Comparison of ENCODE assay signal across 9 mouse cellular contexts in genomic region chr9:71128911-71129310, GRCm38 (mm10). TPM values are rescaled to one million over a fixed set of nuclear protein-coding genes. Genes with fewer than 3 reads are reported as not detected.
DNase-seq lines count a peak whose midpoint lies in the region; ATAC-seq lines count a peak whose summit lies in the region.
"Had no signal": no experiment of that assay in that cellular context is flagged by ENCODE, and none has a peak within 500 bp of the region (broad histone marks: within the 10 kb centered on the region; RNA-seq: fewer than 3 reads in every experiment).

No protein-coding gene starts in this region.

- H3K9ac ChIP-seq in heart, embryonic 12.5 days: no peak overlapping the region
- H3K9ac ChIP-seq: embryonic facial prominence, embryonic 12.5 days had no signal

- peaks cover 33% of the 10 kb centered on the region for H3K27me3 ChIP-seq in heart, embryonic 12.5 days (replicated peaks)
- H3K27me3 ChIP-seq: embryonic facial prominence, embryonic 12.5 days had no signal

- no peaks in the 10 kb centered on the region for H3K36me3 ChIP-seq in heart, embryonic 12.5 days
- H3K36me3 ChIP-seq: embryonic facial prominence, embryonic 12.5 days had no signal

- no peak overlapping the region for H3K27ac ChIP-seq in heart, embryonic 12.5 days (ENCODE audit: poor library complexity, severe bottlenecking)
- H3K27ac ChIP-seq: embryonic facial prominence, embryonic 12.5 days had no signal

- H3K4me2 ChIP-seq in heart, embryonic 12.5 days: no peak overlapping the region
- H3K4me2 ChIP-seq: embryonic facial prominence, embryonic 12.5 days had no signal

- no peaks in the 10 kb centered on the region for H3K4me1 ChIP-seq in heart, embryonic 12.5 days (replicated peaks)
- H3K4me1 ChIP-seq: embryonic facial prominence, embryonic 12.5 days had no signal

- intact Hi-C loops in left cerebral cortex, postnatal 14 days (cut with DNase I): loop anchor here (10.0 kb wide), 1 partner anchor 56 kb away; no protein-coding TSS in a partner anchor

- H3K4me3 ChIP-seq in heart, embryonic 12.5 days: no peak overlapping the region
- H3K4me3 ChIP-seq: embryonic facial prominence, embryonic 12.5 days had no signal

- H3K9me3 ChIP-seq in heart, embryonic 12.5 days (replicated peaks): no peaks in the 10 kb centered on the region
- H3K9me3 ChIP-seq: embryonic facial prominence, embryonic 12.5 days had no signal

- no peak for ATAC-seq in heart, embryonic 12.5 days (ENCODE audit: insufficient number of reproducible peaks, low FRiP score)
- peak; percentile 75 to 76 for ATAC-seq in hematopoietic stem cell, adult 5-6 weeks (replicated peaks in 1 of 2; ENCODE audit: insufficient read depth in 1 of 2, low FRiP score in 2 of 2, low TSS enrichment in 1 of 2, low read depth in 1 of 2, poor library complexity in 2 of 2, severe bottlenecking in 2 of 2)
- ATAC-seq in monocyte, adult 5-6 weeks (replicated peaks; ENCODE audit: insufficient number of reproducible peaks, low FRiP score, low TSS enrichment, poor library complexity, severe bottlenecking): peak; percentile 94

- WGBS in heart, embryonic 12.5 days: 56% methylated on average over 5 of the region's 5 CpGs

- DNase-seq in heart, adult 8-10 months (ENCODE audit: low spot score): peak; percentile 54
- peak; percentile 63 to 90 for DNase-seq in adrenal gland, adult (ENCODE audit: inconsistent age in 2 of 2, low spot score in 1 of 2)
- DNase-seq in embryo, embryonic 10.5 days (ENCODE audit: low spot score): peak; percentile 84
- peak; percentile 81 to 86 for DNase-seq in left cerebral cortex, postnatal 14 days (ENCODE audit: low spot score in 2 of 2)
- peak; percentile 47 for DNase-seq in thymus, postnatal 0 days (ENCODE audit: low spot score)

RNA-seq across cellular contexts. Expression of gene Aqp9, which starts 39.6 kb away (rescaled TPM):
- total RNA-seq in heart, adult 8-10 months (2022): 1 to 10 TPM in 1 of 4 experiments, not detected in 3; 1.5 TPM
- 0.18 TPM in 1 of 2 replicates, not detected in the other for polyA plus RNA-seq in heart, embryonic 12.5 days (2016; fragmentation: Nextera tagmentation; extraction: Ambion mirVana)
- total RNA-seq in hematopoietic stem cell, adult 5-6 weeks (2017): 24.3 and 25.1 TPM in 2 replicates
- total RNA-seq in left cerebral cortex, postnatal 14 days (2021): 1 to 10 TPM; 3.2 to 3.4 TPM
- total RNA-seq in monocyte, adult 5-6 weeks (2017): 13.4 to 39.6 TPM (median 30.9 TPM) in 3 replicates
- polyA plus RNA-seq in thymus, postnatal 0 days (2015; fragmentation: Nextera tagmentation; extraction: Ambion mirVana): 1.2 and 1.3 TPM in 2 replicates
- polyA plus RNA-seq: embryonic facial prominence, embryonic 12.5 days had no signal
